Mouse (Mus musculus) adrenal gland, adult 8-10 months (tissue): Measurements from ENCODE around the gene Tpst1. TPM values are rescaled to one million over a fixed set of nuclear protein-coding genes. Genes with fewer than 3 reads are reported as not detected.
A peak's percentile ranks its signal among the peaks of the same experiment; 100 is the strongest.

Experiments
- DNase-seq: peaks from one replicate; pipeline ENCODE4 v3.0.0; 2022
- total RNA-seq, 4 experiments: library from RNA; stranded (reverse); gene quantifications; 2 replicates each; pipeline ENCODE4 v1.2.4; 2022

Tpst1 gene
- total RNA-seq, 4 experiments from 2014 or later, result 46.9 to 86.8 (median 67.7) TPM

DNA sequence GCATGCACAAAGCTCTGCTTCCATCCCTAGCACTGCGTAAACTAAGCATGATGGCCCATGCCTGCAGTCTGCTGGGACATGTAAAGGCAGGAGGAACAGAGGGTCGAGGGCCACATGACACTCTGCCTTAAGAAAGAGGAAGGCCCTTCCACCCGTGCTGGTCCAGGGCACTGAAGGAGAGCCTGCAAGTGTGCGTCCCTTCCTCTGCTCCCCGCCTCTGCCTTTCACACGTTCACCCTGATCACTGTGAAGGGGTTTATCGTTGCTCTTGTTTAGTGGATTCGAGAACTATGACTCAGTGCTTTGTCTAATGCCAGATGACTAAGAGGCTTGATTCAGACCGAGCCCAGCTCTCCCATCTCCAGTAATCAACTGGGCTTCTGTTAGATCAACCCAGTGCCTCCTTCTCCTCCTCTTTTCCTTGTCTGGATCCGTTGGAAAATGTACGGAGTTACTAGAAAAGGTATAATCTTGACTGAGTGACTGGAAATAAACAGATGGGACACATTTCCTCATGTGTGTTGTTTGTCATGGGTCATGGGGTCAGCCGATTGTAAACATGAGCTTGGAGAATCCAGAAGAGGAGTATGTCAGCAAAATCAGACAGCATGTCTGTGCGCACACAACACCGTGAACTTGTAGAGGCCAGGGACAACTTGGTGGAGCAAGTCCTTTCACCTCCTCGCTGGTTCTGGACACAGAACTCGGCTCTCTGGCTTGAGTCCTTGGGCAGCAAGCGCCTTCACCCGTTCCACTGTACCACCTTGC is 16.7 kb downstream of the Tpst1 start:
- DNase-seq, result no peak

DNA sequence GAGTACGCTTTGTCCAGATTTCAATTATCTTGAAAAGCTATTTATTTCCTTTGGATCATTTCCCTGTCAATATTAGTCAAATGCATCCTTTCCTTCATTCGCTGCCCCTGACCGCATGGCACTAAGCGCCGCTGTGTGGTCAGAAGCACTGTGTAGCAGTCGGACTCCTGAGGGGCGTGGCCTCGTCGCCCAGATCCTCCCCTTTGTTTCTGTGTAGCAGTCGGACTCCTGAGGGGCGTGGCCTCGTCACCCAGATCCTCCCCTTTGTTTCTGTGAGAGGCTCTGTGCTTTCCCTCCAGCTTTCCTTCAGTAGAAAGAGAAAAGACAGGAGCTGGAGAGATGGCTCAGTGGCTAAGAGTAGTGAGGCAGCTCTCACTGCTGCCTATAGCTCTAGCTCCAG is 23.6 kb downstream of the Tpst1 start:
- DNase-seq, result no peak

DNA sequence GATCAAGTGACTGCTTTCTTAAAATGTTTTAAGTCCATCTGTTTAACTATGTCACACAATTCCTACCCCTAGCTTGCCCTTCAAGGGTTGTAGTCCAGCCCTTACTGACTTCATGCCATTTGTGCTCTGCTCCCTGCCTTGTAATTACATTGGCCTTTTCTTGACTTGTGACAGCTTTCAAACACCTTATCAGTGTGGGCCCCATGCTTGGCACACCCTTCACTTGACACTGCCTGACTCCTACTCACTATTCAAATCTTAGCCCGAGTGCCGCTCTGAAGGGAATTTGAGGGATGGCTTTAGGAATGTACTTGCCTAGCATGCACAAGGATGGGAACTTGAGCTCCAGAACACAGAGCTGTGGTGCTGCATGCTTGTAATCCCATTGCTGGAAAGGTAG is 24.7 kb downstream of the Tpst1 start:
- no peak for DNase-seq

DNA sequence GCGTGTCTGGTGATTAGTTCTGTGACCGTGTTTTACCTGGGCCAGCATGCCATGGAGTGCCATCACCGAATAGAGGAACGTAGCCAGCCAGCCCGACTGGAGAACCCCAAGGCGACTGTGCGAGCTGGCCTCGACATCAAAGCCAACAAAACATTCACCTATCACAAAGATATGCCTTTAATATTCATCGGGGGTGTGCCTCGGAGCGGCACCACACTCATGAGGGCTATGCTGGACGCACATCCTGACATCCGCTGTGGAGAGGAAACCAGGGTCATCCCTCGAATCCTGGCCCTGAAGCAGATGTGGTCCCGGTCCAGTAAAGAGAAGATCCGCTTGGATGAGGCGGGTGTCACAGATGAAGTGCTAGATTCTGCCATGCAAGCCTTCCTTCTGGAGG is 28.6 kb downstream of the Tpst1 start:
- no peak for DNase-seq

DNA sequence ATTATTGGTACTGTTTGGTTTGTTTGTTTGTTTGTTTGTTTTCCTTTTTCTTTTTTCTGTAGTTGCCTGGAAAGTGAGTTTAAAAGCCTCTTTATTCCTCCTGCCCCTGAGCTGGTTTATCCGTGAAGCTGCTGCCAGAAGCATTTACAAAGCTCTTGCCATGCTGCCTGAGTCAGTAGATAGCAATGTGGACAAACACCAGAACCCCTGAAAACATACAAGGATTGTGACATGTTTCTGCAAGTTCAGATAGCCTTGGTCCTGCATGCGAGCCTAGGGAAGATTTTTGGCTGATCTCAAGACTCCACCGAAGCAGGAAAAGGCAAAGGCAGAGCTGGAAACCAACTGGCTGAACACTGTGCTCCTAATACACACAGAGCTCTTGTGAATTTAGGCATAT is 36.2 kb downstream of the Tpst1 start:
- DNase-seq, result no peak

DNA sequence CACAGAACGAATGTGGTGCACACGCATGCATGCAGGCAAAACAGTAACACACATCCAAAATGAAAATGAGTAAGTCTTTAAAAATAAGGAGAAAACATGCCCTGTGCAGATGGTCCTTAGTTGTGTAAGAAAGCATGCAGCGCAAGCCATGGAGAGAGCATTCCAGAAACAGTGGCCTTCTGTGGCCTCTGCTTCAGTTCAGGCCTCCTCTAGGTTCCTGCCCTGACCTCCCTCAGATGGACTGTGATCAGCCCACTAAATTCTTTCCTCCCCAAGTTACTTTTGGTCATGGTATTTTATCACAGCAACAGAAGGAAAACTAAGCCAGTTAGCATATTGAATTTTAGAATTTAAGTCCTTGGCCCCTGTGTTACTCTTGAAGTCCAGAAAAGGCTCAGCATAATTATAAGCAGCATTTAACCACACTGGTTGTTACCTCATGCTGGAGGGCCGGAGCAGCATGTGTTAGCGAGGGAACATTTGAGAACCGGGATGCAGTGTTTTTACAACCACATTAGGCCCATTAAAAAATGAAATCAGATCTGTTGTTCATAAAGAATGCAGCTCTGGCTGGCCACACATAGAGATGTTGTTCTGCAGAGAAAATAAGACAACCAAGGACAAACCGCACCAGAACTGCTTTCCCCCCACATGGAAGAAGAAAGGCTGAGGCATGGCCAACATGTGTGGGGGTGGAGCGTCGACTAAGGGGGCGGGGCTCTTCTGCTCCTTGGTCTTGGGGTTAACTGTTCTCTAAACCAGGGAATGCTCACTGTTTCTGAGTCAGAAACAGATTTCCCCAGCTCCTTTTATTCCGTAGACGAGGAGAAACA is 37.7 kb downstream of the Tpst1 start:
- DNase-seq, result no peak

DNA sequence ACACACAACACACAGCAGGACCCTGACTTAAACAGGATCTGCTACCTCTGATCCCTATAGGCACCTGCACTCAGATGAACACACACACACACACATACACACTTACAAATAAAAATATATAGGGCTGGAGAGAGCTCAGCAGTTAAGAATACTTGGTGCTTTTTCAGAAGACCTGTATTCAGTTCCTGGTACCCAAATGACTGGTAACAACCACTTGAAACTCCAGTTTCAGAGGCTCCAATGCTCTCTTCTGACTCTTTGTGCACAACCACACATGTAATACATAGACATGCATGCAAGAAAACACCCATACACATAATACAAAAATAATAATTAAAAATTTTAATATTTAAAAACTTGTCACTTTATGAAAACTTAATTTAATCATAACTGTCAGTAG is 39.5 kb downstream of the Tpst1 start:
- DNase-seq, result no peak

DNA sequence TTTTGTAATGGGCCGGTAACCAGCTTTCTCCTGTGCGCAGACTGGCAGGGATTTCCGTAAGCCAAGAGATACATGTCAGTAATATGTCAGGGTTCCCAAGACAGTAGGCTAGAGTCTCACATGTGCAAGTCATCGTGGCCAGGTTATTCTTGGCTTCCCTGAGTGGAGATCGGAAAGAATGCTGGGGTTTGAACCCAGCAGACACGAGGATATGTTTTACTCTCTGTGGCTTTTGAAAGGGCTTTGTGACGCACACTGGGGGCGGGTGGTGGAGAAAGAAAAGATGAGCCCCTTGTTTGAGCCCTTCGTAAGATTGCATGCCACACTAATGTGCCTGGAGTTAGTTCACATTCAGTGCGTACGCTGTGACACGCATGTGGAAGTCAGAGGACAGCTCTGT is 43.0 kb downstream of the Tpst1 start:
- no peak for DNase-seq

DNA sequence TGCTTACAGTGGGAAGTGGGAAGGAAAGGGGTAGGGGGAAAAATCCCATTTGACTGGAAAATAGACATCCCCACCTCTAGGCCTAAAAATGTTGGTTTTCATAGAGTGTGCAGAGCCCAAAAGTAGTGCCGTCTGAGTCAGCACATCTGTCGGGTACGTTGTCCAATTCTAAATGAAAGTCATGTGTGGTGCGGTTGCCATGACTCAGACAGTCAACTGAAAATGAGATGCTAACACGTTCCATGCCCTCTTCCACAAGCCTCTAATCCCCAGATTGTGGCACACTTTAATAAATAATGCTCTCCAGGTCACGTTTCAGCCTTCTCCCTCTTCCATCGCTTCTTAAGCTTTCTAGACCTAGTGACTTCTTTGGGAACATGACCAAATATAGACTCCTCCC is 43.7 kb downstream of the Tpst1 start:
- no peak for DNase-seq

DNA sequence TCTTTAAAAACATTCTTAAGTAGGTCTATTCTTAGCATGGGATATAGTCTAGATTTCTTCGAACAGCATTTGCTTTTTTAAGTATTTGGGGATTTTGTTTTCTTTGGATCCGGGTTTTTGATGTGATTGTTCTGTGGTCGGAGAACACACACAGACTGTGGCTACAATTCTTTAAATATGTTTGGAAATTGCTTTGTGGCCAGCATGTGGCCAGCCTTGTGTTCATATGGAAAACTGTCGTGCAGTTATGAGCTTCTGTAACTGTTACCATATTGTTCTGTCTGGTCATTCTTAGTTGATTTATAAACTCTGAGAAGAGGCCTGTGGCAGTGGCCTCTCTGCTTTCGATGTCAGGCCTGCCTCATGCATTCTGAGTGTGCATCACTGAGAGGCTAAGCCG is 44.8 kb downstream of the Tpst1 start:
- DNase-seq, result no peak

DNA sequence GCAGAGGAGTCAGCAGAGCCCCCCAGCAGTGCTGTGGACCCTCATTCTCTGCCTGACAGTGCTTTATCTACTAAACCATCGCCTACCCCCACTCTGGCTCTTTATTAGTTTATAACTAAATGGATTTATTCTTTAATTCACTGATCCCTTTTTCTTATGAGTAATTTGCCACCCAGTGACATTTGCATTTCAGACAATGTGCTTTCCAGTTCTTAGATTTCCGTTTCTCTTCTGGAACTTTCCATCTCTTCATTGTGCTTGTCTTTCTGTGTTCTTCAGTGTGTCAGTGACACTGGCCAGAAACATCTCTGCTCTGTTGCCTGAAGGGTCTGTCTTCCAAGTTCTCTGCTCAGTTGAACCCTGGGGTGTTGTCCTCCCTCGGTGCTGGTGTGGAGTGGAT is 46.1 kb downstream of the Tpst1 start:
- DNase-seq, result no peak

DNA sequence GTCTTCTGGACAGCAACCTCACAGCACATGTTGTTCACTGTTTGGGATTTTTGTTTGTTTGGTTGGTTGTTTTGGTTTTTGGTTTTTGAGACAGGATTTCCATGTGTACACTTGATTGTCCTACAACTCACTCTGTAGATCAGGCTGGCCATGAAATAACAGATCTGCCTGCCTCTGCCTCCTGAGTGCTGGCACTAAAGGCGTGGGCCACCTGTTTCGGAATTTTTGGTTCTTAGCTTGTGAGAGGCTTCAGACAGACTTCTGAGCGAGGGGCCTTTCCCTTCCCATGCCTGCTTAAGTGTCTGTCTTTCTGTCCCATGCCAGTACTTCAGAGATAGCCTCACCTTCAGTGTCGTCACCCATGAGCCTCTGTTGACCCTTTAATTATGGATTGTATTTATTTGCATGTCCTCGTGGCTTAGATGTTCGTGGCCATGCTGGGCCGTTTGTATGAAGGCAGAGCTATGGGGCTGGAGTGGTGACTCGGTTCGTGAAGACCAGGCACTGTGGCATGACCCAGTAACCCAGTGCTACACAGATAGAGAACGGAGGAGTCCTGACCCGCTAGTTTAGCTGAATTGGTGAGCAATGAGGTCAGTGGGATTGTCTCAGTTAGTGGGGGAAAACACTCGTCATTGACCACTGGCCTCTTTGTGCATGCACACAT is 47.1 kb downstream of the Tpst1 start:
- DNase-seq, result no peak

DNA sequence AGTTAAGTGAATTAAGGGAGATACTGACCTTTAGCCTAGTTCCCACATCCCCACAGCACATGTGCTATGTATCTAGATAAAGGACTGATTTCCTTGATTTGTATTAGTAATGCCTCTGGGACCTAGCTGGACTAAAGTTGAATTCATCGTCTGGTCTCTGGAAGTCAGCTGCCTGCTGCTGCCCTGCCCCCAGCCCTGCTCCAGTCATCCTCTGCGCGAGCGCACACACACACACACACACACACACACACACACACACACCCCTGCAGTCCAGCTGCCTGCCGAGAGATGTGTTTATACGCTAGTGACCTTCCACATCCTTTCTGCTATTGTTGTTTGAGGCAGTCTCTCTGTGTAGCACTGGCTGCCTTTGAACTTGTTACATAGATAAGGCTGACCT is 47.8 kb downstream of the Tpst1 start:
- no peak for DNase-seq

DNA sequence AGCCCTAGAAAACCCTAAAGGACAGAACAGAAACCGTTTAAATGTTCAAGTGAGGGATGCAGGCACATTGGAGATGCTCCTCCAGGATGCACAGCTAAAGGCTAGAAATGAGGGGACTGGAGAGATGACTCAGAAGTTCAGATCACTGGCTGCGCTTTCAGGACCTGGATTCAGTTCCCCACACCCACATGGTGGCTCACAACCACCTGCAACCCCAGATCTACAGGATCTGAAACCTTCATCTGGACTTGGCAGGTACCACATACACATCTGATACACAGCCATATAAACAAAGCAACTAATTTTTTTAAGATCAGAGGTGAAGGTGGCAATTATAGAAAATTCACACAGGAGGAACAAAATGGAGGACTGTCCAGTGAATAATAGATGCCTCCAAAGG is 49.2 kb downstream of the Tpst1 start:
- DNase-seq, result no peak

DNA sequence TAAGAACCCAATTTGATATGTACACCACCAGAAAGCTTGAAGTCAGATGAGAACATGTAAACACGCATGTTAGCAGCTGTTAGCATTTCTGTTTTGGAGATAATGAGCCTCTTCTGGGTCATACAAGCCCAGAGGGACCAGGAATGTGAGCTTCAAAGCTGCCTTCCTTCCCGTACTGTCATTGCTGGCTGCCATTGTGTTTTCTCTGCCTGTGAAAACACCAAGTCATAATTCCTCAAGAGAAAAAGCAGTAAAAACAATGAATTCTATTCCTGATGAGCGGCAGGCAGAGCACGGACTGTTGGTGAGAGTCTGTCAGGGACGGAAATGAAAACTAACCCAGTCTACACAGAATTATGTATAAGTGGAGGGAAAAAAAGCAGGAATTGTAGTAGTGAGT is 51.1 kb downstream of the Tpst1 start:
- no peak for DNase-seq

DNA sequence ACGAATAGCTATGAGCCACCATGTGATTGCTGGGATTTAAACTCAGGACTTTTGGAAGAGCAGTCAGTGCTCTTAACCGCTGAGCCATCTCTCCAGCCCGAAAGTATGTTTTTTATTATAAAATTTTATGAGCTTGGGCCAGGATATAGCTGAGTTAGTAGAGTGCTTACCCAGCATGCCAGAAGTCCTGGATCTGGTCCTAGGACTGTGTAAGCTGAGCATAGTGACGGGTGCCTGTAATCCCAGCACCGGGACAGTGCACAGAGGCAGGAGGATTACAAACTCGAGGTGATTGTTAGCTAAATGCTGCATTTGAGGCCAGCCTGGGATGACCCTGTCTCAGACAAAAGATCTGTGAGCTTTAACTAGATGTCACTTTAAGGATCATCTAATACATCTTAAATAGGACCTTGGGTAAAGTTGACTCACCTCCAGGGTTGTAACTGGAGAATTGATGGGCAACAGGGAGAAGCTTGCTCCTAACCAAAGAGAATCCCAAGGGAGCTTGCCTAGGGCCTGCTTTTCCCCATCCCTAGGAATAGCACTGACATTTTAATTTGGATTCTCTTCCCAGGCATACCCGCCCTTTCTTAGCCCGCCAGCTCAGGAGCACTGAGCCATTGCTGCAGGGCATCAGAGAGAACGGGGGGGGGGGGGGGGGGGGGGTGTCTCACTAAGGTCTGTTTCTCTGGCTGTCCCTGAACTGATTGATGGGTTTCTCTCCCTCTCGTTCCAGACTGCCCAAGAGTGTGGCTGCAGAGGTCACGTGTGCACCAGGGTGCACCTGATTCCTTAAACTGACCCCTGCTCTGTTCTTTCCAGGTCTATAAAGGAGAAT is 55.8 kb downstream of the Tpst1 start:
- no peak for DNase-seq

DNA sequence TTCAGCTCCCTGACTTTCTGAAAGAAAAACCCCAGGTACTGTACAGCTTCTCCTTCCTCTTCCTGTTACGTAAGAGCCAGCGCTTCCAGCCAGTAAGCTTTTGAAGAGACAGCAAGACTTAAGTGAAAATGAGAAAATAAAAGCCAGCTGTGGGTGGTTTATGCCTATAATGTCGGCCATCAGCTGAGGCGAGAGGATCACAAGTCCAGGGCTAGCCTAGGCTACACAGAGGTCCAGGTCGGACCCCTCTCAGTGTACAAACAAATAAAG is 56.3 kb downstream of the Tpst1 start:
- no peak for DNase-seq

DNA sequence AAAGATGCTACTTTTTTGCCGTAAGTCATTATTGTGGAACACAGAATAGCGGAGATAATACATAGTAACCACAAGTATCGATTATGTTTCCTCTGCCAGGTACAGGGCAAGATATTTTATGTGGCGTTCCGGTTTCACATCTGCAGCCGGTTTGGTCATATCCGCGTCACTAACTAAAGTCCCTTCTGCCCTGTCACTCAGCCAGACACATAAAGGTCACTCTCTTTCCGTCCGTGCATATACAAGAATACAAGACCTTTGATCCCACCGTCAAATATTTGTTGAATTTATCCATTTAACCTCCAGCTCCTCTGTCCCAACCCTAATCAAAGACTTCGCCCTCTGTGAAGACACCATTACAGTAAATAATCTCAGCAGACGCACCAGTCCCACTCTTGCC is 63.5 kb downstream of the Tpst1 start:
- no peak for DNase-seq

DNA sequence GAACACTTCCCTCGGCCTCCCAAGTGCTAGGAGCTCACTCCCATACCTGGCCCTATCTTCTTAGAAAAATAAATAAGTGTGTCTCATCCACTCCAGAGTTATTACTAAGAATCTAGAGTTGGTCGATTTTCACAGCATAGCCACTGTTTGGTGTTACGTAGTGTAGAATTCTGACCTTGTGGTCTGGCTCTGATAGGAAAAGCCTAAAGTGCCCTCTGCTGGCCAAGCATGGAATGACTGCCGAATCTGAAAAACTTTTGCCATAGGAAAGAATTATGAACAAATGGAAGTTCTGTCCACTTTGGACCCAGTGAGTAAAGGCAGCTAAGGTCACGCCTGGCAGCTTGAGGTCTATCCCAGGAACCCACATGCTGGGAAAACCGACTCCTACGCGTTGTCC is 66.3 kb downstream of the Tpst1 start:
- peak; percentile 73 for DNase-seq

DNA sequence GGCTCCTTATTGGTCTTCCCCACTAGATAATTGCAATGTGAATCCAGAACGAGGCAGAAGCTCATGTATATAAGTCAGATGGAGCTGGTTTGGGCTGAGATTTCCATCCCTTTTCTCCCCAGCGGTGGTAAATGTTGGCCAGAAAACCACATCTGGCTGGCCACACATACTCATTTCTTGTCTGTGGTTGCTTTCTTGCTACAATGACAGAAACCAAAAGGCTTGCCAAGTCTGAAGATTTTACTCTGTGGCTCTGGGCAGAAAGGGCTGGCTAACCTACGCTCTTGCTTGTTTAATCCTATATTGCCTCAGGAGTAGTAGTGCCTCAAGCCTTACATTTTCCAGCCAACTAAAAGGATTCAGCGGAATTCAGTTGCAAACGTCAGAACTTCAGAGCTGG is 68.0 kb downstream of the Tpst1 start:
- DNase-seq, result no peak

DNA sequence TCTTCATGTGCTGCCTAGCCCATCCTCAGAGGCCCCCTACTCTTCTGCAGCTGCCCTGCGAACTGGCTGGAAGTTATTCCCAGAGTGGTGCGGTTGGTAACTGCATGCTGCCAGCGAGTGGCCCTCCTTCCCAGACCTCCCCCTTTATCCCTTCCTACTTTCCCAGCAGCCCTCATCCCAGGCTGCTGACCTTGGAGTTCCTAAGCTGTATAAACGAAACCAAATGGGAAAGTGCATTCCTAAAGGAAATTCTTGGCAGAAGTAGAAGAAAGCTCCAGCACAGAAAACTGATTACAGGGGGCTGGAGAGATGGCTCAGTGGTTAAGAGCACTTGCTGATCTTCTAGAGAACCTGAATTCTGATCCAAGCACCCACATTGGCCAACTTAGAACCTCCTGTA is 68.9 kb downstream of the Tpst1 start:
- peak; percentile 33 for DNase-seq

DNA sequence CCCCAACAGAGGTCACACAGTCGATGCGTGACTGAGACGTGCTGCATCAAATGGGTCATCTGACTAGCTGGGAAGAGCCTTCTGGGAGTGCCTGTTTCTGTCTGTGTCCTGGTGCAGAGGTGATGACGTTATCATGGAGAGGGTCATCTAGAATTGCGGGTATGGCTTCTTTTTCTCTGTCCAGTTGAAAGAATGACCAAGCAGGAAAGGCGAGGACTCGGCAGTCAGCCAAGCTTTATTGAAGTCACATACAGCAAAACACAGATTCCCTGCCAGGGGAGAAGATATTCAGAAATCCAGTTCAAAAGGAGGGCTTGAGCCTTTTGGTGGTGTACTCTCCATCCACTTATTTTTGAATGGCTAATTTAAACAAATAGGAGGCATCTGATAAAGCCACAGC is 70.0 kb downstream of the Tpst1 start:
- DNase-seq, result no peak

DNA sequence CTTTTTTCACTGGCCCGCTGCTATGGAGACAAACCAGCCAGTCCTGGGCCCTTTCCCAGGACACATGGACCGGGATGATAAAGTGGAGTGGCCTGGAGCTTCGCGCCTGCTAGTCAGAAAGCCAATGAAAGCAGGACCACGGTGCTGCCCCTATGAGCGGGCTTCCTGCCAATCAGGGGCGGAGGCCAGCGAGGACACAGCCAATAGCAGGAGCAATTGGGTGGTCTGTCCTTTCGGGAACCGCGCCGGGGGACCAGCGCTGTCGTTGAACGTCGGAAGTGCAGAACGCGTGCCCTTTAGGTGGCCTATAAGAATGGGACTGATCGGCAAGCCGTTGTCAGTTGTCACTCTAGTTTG is 70.8 kb downstream of the Tpst1 start:
- DNase-seq, result peak; percentile 89
